Mouse (Mus musculus) yolk sac, embryonic 10.5 days (tissue): ENCODE measurements around the gene Mon1a.

Experiments used
- DNase-seq: peaks from one replicate; pipeline ENCODE4 v3.0.0-alpha.2; 2017; ENCODE audit warnings: low spot score

Mon1a gene

DNA sequence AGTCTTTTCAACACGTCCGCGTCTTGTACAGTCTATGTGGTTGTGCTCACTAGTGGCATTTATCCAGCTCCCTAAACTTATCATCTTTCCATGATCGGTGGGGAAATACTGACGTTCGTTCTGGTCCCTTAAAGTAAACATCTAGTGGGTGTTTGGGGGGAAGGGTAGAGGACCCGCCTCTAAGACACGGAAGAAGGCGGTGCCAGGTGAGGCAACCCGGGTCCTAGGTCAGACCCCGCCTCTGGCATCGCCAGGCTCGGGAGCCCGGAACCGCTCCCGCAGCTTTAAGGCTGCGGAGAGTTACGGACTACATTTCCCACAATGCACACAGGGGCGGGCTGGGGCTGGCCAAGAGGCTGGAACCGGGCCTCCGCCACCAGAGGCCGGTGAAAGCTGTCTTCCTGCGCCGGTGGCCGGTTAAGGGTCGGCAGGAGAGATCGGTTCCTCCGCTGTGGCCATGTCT, at the start of gene Mon1a:
Gene Mon1a (plus strand): TSS at position 348 of the 463 bp plus-strand sequence.
- DNase-seq: peak; percentile 91

DNA sequence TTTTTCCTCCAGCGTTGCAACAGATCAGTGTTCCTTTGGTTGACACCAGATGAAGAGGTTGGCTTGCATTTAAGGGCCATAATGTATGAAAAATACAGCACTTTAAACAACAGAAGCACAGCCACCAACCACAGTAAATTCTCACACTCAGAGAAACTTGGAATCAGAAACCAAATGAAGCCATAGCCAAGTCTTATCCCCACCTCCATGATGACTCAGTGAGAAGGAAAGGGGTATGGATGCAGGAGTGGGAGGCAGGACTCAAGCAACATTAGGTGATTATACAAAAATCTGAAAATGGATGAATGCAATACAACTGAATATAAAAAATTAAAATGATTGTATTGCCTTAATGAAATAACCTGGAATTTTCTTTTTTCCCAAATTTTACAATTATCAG, 49.1 kb upstream of the Mon1a start:
- DNase-seq: no peak

DNA sequence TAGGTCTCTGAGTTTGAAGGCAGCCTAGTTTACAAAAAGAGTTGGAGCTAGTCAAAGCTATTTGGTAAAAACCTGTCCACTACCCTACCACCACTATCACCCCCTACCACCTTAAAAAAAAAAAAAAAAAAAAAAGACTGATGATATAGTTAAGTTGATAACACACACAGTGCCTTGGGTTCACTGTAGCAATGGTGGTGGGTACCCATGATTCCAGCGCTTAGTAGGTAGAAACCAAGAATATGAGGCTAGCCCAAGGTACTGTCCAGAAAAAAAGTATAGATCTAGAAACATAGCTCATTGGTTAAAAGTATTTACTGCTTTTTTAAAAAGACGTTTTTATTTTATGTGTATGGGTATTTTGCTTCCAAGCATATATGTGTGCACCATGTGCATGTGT, 45.2 kb upstream of the Mon1a start:
- no peak for DNase-seq

DNA sequence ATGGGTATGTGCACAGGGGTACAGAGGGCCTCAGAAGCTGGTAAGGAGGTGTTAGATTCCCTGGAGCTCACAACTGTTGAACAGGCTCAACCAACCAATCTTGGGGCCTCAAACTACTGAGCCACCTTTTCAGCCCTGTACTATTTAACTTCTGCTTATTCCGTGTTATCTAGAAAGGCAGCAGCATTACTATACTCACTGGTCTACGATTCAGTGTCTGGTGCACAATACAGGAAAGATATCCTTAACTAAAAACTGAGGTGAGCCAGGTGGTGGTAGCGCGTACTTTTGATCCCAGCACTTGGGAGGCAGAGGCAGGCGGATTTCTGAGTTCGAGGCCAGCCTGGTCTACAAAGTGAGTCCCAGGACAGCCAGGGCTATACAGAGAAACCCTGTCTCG, 39.0 kb upstream of the Mon1a start:
- DNase-seq: no peak

DNA sequence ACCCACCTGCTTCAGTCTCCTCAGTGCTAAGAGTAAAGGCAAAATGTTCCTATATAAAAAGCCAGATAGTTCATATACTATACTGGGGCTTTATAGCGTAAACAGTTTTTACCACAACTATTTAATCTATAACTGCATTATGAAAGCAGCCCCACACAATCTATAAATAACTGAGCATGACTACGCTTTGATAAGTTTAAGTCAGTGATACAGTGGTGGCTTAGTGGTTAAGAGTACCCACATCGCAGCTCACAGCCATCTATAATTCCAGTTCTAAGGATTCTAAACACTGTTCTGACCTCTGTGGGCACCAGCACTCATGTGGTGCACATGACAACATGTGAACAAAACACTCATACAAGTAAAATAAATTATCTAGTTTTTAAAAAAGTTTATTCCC, 29.6 kb upstream of the Mon1a start:
- DNase-seq: no peak

DNA sequence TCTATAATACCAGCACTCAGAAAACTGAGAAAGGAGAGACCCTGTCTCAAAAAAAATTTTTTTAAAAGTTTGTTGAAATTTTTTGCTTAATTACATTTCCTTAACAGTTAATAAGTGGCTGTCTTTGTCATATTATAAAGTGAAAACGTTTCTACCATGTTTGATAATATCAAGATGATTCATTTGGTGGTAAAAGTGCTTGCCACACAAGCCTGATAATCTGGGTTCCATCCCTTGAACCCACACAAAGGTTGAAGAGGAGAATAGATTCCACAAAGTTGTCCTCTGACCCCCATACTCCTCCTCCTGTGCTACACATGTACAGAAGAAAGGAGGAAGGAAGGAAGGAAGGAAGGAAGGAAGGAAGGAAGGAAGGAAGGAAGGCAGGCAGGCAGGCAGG, 23.5 kb upstream of the Mon1a start:
- DNase-seq: no peak

DNA sequence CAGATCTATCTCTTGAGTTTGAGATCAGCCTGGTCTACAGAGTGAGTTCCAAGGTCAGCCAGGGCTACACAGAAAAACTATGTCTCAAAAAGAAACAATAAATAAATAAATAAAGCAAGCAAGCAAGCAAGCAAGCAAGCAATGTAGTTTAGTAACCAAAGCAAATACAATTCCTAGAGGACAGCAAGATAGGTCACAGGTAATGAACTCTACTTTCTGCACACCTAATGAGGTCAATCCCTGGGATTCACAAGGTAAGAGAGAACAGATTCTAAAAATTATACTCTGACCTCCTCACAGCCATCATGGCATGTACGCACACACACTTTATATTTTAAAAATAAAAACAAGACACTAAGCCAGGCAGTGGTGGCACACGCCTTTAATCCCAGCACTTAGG, 21.9 kb upstream of the Mon1a start:
- DNase-seq: no peak

DNA sequence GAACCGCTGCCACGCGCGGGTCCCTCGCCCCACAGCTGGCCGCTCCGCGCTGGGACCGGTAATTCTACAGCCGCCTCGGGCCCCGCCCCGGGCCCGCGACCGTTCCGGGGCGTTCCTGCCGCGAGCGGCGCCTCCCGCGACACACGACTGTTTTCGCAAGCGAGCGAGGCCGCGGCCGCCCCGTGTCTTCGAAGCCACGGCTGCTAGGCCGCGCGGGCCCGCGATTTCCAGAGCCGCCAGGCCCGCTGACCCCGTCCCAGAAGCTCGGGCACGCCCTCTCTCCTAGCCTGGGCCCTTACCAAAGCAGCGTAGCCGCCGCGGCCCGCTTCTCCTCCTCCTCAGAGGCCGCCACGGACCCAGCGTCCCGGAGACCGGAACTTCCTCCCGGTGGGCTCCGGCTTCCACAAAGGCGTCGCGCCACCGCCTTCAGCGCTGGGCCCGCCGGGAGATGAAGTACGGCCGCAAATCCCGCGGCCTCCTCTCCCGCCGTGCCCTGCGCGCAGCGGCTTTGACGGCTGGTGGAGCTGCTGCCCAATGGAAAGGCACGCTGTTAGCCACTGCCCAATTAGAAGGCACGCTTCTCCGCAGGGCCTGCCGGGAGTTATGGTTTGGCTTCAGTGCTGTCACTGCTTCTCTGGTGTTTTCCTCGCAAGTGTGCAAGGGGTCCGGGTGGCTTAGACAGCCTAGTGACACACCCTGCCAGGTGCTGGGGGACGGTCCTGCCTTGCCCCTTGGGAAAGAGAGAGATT, 15.4 kb upstream of the Mon1a start:
- DNase-seq: peak; percentile 93

DNA sequence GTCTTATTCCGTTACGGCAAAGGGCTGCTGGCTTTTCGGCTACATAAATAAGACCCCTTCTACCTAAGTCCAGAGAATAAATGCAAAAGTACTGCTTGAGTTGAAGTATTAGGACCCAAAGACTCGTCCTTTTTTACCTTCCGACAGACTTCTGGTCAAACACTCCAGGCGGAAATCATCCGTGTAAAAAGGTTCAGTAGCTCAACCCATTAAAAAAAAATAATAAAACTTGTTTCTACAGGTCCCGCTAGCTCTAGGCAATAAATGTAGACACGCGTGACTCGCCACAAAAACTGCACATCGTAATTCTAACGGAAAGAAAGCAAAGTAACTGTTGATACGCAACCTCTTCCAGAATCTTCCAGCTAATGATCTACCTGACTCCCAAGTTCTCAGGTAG, 14.8 kb upstream of the Mon1a start, which contains the start of gene Rbm6:
Gene Rbm6 (minus strand): TSS at position 101 of the 400 bp plus-strand sequence.
- DNase-seq: no peak

DNA sequence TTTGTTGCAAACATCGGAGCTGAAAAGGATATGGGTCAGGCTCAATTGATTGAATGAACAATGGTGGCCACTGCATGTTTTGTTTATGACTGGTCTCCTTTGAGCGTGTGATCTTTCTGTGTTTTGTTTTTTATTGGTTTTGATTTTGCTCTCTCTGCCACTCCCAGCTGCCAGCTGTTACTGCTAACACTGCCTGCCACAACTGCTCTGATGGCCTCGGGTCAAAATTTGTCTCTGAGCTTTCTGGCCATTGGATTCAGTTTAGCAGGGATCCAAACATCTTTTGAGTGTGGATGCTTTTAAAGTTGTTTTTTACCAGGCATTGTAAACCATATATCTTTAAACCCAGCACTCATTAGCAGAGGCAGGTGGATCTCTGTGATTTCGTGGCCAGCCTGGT, 7.5 kb upstream of the Mon1a start:
- no peak for DNase-seq

DNA sequence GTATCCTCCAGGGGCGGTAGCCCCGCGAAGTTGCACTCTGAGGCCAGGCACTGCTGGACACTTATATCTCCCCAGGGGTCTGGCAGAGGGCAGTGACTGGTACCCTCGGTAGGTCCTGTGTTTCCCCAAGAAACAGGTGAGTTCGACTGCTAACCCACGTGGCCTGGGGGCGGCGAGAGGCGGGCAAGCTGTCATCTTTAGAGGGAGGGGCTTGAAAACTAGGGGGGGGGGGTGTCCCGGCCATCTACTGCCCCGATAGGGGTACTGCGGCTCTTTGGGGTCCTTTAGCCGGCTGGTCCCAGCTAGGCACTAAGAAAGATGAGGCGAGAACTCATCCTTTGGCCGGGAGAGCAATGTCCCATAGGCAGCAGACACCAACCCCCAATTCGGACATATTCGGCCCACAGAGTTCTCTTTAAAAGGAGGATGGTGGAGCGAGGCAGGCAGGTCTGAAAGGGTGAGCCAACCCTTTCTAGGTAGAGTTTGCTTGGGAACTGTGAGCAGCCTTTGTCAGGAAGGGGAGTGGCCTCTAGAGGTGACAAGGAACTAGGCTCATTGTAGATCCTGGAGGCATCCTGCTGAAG, 408 bp downstream of the Mon1a start:
- peak; percentile 80 for DNase-seq

DNA sequence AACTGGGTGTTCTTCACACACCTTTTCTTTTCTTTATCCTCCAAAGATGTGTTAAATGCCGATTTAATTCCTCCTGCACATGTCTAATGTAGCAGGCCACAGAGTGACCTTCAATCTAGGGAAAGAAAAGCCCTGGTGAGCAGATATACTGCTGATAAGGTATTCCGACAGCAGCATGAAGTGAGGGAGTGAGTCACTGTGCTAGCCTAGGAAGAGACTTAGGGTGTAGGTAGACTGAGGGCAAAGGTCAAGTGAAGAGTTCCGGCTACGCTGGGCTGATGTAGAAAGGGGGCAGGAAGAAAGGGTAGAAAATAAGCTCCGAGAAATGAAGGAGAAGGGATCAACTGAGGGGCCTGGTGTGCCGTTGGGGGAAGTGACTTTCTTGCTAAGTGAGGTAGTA, 2.3 kb downstream of the Mon1a start:
- DNase-seq: peak; percentile 81

DNA sequence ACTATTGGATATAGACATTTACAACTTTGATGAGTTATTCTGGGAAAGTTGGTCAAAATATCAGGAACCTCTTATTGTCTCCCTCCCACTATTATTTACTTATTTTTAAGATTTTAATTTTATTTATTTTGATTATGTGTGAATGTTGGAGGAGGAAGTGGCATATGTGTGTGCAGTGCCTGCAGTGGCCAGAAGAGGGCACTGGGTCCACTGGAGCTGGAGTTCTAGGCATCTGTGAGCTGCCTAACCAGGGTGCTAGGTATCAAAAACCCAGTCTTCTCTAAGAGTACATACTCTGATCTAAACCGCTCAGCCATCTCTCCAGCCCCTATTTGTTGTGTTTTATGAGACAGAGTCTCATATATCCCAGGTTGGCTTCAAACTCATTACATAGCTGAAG, 3.1 kb downstream of the Mon1a start:
- DNase-seq: no peak

DNA sequence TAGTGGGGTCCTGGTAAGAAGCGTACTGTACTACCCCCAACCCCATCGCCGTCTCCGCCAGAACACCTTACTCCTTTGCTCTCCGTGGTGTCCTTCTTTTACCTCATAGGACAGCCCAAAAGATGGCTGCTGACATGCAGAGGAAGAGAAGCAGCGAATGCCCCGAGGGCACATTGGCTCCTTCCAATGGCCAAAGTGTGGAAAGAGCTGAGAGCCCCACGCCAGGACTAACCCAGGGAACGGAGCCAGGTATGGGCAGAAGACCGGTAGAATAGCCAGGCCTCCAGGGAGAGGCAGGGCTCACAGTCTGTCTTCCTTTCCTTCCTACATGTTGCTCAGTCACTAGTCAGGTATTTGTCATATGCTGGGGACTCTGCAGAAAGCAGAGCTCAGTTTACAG, 10.6 kb downstream of the Mon1a start:
- DNase-seq: no peak

DNA sequence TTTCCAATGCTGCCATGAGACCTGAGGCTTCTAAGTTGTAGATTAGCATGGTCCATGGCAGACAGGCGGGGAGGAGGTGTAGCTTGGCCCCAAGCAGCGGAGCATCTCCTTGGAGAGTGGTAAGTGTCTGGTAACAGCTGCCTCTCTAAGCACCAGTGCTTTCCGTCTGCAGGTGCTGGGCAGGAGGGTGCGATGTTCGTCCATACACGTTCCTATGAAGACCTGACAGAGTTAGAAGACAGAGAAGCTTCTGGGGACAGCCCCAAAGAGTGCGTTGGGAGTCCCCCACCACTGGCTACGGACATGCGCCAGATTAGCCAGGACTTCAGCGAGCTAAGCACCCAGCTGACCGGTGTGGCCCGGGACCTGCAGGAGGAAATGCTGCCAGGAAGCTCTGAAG, 11.9 kb downstream of the Mon1a start:
- DNase-seq: no peak

DNA sequence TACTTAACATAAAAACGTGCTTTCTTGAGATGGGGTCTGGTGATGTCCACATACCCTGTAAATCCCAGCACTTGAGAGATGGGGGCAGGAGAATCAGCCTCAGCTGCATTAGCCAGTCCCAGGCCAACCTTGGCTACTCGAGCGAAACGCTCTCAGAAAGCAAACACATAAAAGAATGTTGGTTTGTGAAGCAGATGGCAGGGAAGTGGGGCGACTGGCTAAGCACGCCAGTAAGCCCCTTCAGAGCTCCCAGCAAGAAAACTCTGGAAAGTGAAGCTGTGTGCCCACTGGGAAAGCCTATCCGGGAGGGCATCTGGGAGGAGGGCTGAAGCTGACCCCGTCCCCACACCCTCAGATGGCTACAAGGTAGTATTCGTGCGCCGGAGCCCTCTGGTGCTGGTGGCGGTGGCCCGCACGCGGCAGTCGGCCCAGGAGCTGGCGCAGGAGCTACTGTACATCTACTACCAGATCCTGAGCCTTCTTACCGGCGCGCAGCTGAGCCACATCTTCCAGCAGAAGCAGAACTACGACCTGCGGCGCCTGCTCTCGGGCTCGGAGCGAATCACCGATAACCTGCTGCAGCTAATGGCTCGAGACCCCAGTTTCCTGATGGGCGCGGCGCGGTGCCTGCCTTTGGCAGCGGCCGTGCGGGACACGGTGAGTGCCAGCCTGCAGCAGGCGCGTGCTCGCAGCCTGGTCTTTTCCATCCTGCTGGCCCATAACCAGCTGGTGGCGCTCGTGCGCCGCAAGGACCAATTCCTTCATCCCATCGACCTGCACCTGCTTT, 13.1 kb downstream of the Mon1a start:
- DNase-seq: peak; percentile 47

DNA sequence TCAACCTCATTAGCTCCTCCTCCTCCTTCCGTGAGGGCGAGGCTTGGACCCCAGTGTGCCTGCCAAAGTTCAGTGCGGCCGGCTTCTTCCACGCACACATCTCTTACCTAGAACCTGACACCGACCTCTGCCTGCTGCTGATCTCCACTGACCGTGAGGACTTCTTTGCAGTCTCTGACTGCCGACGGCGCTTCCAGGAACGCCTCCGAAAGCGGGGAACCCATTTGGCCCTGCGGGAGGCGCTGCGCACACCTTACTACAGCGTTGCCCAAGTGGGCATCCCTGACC, 13.6 kb downstream of the Mon1a start:
- no peak for DNase-seq

DNA sequence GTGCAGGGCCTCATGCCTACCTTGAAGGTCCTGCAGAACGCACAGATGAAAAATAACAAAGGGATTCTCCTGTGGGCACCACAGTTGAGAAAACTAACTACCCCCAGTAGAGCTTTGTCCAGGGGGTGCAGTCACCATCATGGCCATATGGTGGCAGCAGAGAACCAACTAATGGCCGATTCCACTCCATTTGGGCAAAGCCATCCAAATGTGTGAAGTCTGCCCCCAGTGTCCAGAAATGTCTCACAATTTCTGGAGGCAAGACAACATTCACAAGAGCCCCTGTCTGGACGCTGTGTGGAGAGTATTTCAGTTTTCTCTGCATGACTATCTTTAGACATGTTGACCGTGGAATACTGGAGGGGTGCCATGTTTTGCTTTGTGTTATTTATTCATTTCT, 16.8 kb downstream of the Mon1a start:
- DNase-seq: peak; percentile 76

DNA sequence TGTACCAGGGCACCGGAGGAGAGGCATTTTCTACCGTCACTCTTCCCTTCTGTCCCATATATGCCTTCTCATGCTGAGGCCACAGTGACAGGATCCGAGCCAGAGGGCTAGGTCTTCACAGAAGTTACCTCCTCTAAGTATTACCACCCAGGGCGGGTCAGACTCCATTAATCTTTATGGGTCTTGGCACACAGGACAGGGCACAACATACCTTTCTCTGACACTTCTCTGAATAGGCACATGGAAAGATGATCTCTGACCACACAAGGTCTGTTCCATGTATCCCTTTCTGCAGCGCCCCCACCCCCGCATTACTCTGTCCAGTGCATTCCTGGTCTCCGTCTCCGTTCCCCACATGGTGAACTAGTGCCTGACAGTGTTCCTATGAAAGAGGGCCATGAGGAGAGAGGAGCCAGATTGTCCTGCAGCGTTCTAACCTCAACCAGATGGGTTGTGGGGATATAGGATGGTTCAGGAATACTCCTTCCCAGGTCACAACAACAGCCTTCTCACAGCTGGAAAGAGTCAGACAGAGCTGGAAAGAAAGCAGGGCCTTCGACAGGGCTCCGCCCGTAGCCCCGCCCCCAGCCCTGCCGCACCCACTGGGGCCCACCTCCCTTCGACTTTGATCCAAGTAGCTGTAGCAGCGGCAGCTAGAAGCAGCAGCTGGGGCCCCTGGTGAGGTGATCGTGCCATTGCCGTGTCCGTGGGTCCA, 18.5 kb downstream of the Mon1a start, which contains the start of gene Mst1r:
Gene Mst1r (plus strand): TSS at position 622 of the 715 bp plus-strand sequence.
- peak; percentile 90 for DNase-seq

DNA sequence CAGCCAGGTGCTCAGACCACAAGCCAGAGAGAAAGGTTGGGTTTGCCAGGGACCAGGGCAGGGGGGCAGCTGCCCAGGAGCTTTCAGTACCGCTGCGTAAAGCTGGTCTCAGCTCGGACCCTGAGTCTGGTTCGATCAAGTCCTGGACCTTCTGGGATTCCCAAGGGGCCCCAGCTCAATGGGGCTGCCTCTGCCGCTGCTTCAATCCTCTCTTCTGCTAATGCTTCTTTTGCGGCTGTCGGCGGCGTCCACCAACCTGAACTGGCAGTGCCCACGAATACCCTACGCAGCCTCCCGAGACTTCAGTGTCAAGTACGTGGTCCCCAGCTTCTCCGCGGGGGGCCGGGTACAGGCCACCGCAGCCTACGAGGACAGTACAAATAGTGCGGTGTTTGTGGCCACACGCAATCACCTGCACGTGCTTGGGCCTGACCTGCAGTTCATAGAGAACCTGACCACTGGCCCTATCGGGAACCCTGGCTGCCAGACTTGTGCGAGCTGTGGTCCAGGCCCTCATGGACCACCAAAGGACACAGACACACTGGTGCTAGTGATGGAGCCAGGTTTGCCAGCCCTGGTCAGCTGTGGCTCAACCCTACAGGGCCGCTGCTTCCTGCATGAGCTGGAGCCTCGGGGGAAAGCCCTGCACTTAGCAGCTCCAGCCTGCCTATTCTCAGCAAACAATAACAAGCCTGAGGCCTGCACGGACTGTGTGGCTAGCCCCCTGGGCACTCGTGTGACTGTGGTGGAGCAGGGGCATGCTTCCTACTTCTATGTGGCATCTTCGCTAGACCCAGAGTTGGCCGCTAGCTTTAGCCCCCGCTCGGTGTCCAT, 19.2 kb downstream of the Mon1a start:
- no peak for DNase-seq

DNA sequence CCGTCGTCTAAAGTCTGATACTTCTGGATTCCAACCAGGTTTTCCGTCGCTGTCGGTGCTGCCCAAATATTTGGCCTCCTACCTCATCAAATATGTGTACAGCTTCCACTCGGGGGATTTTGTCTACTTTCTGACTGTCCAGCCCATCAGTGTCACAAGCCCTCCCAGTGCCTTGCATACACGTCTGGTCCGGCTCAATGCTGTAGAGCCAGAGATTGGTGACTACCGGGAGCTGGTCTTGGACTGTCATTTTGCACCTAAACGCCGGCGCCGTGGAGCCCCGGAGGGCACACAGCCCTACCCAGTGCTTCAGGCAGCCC, 19.8 kb downstream of the Mon1a start:
- DNase-seq: no peak
